Mouse (Mus musculus): ENCODE data around the gene Morf4l1.

The Morf4l1 gene

DNA sequence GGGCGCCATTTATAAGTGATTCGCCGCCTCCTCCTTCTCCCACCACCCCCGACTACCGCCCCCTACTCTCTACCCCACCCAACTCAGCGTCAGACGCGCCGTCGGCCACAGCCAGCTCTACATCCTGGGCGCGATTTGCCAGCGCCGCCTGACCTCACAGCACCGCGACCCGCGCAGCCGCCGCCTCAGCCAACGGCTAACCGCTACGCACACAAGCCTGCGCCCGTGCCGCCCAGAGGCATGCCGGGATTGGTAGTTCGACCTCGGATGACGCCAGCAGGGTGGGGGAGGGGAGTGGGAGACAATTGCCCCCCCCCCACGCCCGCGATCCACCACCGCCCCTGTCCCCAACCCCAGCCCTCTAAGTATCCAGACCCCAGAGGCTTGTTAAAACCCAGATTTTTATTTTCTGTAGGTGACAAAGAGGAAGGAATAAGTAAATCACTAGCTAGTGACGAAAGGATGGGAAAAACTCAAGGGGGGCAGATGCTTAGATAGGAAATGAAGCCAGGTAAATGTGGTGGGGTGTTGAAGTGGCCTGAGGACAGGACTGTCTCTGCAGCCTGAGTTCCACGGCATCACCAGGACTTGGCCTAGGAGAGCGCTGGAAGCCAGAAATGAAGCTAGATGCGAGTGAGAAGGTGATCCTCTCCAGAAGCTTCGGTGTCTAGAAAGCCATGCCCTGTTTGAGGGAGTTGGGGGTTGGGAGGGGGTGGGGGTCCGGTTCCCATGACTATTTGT, at the start of gene Morf4l1:
Gene Morf4l1 (minus strand): TSS at position 208 of the 741 bp plus-strand sequence.
- in situ Hi-C loops (cut with MboI, MseI), result no loop called here

DNA sequence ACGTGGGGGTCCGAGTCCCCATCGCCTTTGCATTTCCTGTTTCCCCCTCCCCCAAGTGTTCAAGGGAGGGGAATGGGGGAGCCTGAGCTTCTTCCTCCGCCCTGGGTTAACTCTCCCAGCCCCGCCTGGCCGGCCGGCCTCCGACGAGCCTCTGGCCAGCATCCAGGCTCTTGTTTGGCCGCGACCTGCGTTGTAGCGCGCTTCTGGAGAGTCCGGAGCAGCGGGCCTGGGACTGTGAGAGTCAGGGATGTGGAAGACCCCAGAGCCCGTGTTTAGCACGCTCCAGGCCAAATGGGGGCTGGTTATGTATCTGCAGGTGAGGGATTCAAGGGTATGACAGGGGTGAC, 49.1 kb upstream of the Morf4l1 start:
- in situ Hi-C loops (cut with MboI, MseI), result no loop called here

DNA sequence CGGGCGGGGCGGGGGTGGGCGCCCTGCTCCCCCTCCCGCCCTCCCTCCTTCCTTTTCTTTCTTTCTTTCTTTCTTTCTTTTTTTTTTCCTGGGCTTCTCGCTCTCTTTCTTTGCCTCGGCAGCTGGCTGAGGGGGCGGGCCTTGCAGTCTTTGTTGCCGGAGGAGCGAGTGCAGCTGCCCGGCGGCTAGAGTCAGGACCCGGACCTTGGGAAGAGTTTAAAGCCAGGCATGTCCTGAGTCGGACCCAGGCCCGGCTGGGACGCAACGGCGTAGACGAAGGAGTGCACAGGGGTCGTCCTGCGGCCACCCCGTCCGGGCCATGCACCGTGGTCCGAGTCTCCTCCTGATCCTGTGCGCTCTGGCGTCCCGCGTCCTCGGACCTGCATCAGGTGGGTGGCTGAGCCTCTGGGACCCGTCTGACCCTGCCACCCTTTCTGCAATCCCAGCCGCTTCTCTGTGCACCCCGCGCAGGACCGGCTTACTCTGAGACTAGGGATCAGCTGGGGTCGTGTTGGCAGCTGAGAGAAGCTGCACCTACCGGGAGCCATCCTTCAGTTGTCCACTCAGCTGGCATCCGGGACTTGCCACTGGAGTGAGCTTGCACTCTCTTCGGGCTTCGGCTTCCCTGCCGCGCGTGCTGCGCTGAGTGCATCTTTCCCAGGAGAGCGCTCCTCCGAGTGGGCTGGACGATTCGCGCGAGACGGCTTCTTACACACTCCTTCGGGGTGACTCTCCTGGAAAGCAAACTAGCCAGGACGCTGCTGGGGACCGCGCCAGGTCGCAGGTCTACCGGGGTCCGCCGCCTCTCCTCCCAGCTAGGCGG, 48.6 kb upstream of the Morf4l1 start, which contains the start of gene Adamts7:
Gene Adamts7 (plus strand): TSS at position 144 of the 823 bp plus-strand sequence.
- in situ Hi-C loops (cut with MboI, MseI), result no loop called here

DNA sequence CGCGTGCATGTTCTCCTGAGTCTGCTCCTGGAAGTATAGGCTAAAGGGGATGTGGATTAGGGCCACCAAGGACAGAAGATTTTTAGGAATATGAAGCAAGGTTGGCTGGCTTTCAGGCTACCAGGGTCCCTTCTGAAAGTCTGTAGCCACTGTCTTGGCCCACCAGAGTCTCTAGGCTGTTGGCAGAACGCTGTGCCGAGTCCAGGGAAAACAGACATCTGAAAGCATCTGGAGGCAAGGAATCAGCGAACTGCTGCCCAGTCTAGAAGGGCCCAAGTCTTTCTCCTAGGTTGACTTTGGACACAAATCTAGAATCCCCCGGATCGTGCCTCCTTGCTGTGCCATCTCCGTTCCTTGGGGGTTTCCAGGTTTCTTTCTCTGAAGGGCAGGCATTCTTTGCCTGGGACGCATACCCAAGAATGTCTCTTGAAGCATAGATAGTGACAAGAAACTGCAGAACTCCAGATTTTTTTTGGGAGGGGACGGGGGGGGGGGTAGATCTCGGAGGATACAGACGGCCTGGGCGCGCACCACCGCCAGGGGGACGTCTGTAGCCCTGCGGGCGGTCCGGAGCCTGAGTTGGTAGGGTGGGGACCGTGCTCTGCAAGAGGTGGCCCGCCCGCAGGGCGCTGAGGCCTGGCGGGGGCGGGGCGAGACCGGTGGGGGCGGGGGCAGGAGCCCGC, 47.8 kb upstream of the Morf4l1 start:
- in situ Hi-C loops (cut with MboI, MseI), result no loop called here

DNA sequence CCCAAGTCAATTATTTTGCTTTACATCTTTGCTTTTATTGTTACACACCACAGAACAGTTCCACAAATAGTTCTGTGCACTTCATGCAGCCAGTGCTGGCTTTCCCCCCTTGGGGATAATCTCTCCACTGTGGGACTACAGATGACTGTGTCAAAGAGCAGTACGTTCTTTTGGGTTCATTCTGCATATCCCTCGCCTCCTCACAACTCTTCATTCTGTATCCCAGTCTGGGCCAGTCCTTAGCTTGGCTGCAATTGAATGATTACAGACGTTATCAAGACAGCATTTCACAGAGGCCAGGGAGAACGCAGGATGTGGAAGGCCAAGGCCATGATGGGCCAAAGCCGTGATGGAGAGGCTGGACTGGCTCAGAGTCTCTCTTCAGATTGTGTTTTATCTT, 32.3 kb upstream of the Morf4l1 start:
- in situ Hi-C loops (cut with MboI, MseI), result no loop called here

- in situ Hi-C loops (cut with MboI, MseI), result no loop called here
Measured at GRCm38 (mm10) chr9:90145788-90146187, 31.2 kb upstream of the Morf4l1 start.

- in situ Hi-C loops (cut with MboI, MseI), result no loop called here
Measured at GRCm38 (mm10) chr9:90136678-90136965, 22.0 kb upstream of the Morf4l1 start.

- in situ Hi-C loops (cut with MboI, MseI), result no loop called here
Measured at GRCm38 (mm10) chr9:90135963-90136677, 21.5 kb upstream of the Morf4l1 start.

- in situ Hi-C loops (cut with MboI, MseI), result no loop called here
Measured at GRCm38 (mm10) chr9:90135466-90135865, 20.9 kb upstream of the Morf4l1 start.

- in situ Hi-C loops (cut with MboI, MseI), result no loop called here
Measured at GRCm38 (mm10) chr9:90133562-90134355, 19.2 kb upstream of the Morf4l1 start.

- in situ Hi-C loops (cut with MboI, MseI), result no loop called here
Measured at GRCm38 (mm10) chr9:90128636-90129201, 14.1 kb upstream of the Morf4l1 start.

DNA sequence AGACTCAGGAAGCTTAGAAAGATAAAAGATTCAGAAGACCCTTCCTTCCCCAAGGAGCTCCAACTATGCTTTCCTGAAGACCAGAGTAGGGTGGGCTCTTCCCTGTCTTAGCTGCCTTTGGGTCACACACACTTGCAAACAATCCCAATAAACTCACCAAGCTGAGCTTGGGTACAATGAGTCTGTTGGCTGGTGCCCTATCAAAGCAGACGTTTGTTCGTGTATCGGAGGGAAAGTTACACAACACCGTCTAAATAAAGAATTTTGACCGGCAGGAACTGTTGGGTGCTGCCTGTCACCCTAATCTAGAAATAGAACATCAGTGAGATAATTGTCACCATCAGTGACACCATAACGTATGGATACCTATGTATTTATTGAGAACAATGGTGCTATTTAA, 12.6 kb upstream of the Morf4l1 start:
- in situ Hi-C loops (cut with MboI, MseI), result no loop called here

GRCm38 (mm10) chr9:90126260-90127010, 11.9 kb upstream of the Morf4l1 start:
- in situ Hi-C loops (cut with MboI, MseI), result no loop called here

DNA sequence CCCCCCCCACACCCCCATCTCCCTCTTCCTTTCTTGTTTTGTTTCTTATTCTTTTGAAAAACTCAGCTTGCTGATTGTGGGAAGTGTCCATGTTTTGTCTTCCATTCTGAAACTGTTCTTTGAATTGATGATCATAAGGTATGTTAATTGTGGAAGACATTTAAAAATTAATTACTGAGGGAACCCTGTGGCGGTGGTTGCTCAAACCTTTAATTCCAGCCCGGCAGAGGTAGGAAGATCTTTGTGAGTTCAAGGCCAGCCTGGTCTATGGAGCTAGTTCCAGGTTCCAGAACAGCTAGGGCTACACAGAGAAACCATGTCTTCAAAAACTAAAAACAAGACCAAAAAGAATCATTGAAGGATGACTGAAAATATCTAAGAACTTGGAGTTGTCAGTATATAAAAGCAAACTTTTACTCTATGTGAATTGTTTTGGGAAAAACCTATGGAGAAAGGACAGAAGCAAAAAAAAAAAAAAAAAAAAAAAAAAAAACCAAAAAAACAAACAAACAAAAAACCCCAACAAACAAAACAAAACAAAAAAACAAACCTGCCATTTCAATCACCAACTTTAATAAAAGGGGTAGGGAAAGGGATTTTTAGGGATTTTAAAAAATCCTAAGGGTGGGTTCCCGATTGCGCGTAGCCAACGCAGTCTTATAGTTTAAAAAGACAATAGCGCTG, 11.0 kb upstream of the Morf4l1 start:
- in situ Hi-C loops (cut with MboI, MseI), result no loop called here

GRCm38 (mm10) chr9:90124873-90125245, 10.3 kb upstream of the Morf4l1 start:
- in situ Hi-C loops (cut with MboI, MseI), result no loop called here

DNA sequence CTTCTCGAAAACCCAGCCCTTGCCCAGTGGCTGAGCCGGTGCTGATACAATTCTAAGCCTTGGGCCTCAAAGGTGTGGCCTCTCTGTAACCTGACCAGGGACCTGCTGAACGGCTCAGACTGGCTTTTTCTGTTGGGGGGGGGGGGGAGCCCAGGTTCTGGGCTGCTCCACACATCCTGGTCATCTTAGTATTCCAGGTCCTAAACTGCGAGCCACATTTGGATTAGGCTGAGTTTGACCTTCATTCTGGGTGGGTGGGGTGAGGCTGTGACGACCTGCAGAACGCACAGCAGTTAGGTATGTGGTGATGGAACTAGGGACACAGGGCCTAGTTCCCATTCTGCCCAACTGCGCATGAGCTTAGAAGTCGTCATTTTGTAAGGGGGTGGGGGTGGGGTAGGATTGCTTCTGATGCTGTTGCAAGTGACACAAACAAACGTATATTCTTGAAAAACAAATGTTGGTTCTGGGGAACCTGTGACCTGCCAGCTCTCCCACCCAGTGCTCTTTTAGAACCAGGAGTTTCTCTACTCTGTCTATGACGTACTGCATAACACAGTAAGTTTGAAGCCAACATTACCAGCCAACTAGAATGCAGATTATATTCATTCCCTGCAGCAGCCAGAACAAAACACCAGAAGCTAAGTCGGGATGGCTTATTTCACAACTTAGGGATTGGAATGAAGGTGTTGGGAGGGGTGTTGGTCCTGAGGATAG, 9.7 kb upstream of the Morf4l1 start:
- in situ Hi-C loops (cut with MboI, MseI), result no loop called here

DNA sequence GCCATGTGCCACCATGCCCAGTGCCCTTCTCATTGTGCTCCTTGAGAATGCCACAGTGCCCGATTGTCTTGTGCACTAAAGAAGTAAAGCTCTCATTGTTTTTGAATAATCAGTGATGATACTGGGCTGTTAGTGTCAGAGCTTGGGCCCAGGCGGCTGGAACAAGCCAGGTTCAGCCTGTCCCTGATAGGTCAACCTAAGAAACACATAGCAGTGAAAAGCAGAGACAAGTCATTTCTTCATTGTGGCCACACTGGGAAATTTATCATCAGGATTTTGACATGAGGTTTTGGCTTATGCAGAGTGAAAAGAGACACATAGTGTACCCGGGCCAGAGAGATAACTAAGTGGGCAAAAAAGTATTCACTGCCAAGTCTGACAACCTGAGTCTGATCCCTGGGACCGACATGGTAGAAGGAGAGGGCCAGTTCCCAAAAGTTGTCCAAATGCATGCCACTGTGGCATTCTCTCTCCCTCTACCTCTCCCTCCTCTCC, 7.7 kb upstream of the Morf4l1 start:
- in situ Hi-C loops (cut with MboI, MseI), result no loop called here

GRCm38 (mm10) chr9:90117234-90117633, 2.7 kb upstream of the Morf4l1 start:
- in situ Hi-C loops (cut with MboI, MseI), result no loop called here

GRCm38 (mm10) chr9:90115308-90115700, 730 bp upstream of the Morf4l1 start:
- in situ Hi-C loops (cut with MboI, MseI), result no loop called here

All from T-helper 1 cell (primary cell).